Mouse (Mus musculus): Measurements from ENCODE around the gene Sft2d1.
"Not testable (repeated sequence)": the region's sequence is repeated elsewhere in the genome, so short reads cannot be mapped to it uniquely, and the experiment has no call there.

The Sft2d1 gene

DNA sequence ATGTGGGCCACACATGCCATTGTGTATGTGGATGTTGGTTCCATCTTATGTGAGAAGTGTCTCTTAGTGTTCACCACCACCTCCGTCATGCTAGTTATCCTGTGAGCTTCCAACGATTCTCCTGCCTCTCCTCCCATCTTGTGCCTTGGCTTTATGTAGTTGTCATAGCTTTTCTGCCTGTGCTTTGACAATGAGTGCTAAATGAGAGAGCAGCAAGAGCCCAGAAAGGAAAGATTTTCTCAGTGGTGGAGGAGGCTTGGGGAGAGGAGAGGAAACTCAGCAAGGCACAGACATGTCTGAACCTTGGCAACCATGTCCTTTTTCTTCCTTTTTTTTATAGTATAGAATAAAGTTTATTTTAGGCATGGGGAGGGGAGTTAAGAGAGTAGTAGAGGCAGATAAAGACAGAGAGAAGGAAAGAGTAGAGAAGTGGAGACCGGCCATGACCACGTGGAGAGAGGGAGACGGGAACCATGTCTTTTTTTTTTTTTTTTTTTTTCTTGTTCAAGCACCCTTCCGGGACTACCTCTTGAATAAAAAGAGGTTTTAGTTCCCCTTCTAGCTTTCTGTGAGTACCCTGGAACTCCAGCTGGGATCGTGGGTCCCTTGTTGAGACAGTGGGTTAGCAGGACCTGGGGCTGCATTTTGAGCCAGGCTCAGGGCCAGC, 8.0 kb upstream of the Sft2d1 start:
- no peak for DNase-seq (ENCODE audit: low read depth, low spot score)

DNA sequence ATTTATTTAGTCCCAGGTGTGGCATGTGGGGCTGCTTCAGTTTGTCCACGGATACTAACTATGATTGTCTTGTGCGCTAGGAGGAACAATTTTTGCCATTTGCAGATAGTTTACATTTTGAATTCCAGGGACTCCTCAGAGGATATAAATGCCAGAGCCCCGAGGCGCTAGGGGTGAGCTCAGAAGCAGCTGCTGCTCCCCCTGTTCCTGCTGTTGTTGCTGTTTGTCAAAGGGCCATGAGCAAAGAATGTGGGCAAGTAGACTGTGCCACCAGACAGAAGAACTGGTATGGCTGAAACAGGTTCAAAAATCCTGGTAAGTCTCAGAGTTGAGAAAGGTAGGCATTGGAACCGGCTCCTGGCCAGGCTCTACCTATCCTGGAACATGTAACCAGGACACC, 7.2 kb upstream of the Sft2d1 start:
- no peak for DNase-seq (ENCODE audit: low read depth, low spot score)

DNA sequence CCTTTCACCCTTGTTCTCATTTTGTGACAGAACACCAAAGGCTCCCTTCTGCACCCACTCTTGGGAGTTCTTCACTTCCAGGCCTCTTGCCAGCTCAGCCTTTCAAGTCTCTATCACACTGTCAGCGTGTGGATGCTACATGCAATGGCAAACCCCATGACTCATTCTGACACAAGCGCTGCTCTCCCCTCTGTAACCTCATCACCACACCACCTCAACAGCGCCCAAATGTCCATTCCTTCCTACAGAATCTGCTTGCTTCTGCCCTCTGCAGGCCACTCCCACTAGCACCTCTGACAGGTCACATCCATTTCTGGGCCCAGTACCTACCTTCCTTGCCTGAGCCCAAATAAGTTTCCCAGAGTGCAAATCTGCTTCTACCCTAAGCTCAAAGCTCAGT, 5.1 kb upstream of the Sft2d1 start:
- DNase-seq (ENCODE audit: low read depth, low spot score), result peak; percentile 38

DNA sequence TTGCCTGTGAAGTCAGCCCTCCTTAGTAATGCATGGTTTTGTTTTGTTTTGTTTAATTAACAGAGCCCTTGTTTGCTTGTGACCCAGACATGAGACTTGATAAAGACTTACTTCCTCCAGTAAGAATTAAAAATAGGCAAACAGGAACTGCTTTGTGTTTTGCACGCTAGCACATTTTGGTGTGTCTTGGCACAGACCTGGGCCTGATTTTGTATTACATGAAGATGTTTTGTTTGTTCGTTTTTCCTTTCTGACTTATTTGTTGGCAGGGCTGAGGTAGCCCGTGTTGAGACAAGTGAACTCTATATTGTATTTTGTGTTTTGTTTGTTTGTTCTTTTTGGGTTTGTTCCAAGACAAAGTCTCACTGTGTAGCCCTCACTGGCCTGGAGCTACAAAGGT, 849 bp downstream of the Sft2d1 start:
- DNase-seq (ENCODE audit: low read depth, low spot score), result peak; percentile 48

DNA sequence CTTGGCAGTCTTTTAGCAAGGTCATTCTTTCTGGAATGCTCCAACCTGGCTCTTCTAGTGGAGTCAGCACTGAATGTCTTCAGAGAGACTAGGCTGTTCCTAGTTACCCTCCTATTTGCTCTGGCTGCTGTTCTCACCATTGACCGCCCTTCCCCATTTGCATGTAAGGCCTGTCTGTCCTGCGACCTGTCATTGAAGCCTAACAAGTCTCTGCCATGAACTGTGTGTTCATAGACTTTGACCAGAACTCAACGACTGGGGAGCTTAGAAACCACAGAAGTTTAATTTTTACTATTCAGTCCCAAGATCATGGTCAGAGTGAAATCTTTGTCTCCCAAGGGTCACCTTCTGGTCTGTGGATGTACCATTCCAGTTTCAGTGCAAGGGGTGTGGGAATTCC, 3.1 kb downstream of the Sft2d1 start:
- no peak for DNase-seq (ENCODE audit: low read depth, low spot score)

DNA sequence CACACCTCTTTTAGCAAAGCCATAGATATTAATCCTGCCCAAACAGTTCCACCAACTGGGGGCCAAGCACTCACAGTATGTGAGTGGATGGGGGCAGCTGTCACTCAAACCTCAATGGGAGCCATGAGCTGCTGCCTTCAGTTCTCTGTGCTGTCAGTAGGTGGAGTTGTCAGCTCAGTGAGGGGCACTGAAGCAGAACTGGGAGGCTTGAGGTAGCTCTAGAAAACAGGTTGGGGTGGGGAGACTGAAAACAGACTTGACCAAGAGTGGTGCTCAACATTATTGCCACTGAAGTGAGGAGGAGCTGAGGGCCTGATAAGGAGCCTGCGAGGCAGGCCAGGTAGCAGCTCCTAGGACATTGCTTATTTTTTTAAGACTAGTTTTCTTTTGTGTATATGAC, 5.3 kb downstream of the Sft2d1 start:
- DNase-seq (ENCODE audit: low read depth, low spot score), result peak; percentile 60

DNA sequence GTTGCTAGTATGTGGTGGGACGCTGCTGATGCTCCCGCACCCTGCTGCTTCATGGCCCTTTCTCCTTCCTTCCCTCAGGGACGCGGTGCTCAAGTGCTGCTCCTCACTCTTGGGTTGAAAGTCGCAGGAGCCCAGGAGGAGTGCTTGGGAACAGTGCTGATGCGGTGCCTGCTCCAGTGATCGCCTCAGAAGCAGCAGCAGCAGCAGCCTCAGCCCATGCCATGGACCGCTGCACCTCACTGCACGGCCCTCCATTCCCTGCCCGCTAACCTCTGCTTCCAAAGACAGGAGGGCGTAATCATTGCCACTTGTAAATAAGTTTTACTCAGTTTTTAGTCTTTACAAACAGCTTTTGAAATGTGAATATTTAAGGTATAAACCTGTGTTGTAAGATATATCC, 16.0 kb downstream of the Sft2d1 start:
- DNase-seq (ENCODE audit: low read depth, low spot score), result not testable (repeated sequence)

DNA sequence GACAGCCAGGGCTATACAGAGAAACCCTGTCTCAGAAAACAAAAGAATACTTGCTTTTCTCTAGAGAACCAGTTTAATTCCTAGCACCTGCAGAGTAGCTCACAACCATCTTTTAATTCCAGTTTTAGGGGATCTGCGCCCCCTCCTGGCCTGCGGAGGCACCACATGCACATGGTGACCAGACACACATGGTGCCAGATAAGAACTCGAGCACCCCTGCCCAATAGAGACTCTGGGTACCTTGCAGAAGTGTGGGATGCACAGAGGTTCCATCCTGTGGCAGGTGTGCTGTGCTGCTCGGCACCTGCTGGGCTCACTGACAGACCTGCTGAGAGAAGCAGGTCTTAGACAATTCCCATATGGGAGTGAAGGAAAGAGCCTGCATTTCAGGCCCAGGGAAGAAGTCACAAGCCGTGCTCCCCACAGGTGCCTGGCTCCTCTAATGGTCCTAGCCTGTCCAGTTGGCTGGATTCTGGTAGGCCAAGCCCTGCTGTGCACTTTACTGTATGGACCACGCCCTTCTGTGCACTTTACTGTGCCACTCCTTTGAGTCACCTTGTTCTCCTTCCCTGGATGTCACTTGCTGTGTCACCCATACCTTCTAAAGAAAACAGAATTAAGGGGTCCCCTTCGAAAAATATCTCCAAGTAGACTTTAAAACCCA, 17.7 kb downstream of the Sft2d1 start:
- peak; percentile 45 for DNase-seq (ENCODE audit: low read depth, low spot score)

DNA sequence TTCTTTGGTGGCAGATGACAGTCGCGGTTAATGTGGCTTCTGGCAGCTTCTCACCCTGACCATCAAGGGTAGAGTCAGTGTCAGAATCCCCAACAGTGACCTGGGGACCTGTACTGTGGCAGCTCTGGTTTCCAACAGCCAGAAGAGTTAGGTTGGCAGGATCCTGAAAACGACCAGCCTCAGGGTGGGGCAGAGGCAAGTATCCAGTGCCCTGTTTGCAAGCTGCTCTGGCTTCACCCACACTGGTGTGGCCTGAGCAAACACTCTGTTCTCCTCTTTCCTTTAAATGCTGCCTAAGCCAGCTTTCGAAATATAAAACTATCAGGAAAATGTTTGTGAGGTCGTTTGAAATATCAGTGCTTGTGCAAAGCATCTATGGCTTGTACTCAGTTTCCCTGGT, 19.7 kb downstream of the Sft2d1 start:
- DNase-seq (ENCODE audit: low read depth, low spot score), result no peak

DNA sequence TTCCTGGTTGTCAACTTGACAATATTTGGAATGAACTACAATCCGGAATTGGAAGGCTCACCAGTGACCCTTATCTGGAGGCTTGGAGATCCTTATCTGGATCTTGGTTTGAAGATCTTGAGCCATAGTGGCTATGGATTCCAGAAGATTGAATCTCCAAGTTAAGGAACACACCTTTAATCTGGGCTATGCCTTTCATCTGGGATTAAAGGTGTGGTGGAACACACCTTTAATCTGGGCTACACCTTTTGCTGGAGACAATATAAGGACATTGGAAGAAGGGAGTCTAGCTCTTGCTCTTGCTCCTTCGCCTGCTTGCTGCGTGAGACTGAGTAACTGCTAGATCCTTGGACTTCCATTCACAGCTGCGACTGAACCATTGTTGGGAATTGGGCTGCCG, 26.3 kb downstream of the Sft2d1 start, which contains the start of gene Prr18:
Gene Prr18 (plus strand): TSS at position 301 of the 400 bp plus-strand sequence.
- not testable (repeated sequence) for DNase-seq (ENCODE audit: low read depth, low spot score)

DNA sequence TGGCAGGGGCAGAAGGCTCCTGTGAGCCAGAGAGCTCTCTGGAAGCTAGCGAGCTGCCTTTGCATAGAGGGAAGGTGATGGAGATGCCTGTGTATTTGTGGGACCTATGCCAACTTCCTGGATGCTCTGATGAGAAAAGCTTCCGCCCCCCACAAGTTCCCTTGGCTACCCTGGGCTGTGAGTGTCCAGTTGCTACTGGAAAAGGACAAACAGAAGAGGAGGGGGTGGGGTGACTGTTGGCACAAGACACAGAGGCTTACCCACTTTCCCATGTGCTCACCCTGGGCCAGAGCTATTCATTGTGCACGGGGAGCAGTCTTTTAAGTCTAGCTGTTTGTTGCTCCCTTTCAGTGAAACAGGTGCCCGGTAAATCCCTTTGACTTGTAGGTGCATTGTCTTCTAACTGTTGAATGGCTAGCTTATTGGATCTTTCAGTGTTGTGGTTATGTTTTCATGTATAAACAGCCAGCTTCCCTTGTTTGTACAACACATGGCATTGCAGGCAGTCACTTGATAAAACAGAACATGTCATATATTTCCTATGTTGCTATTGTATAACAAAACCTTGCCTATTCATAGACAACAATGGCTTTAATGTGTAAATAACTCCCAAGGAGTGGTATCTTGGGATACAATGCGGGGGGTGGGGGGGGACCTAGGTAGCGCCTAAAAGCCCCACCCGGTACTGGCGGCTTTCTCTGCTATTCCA, 28.9 kb downstream of the Sft2d1 start:
- DNase-seq (ENCODE audit: low read depth, low spot score), result no peak

DNA sequence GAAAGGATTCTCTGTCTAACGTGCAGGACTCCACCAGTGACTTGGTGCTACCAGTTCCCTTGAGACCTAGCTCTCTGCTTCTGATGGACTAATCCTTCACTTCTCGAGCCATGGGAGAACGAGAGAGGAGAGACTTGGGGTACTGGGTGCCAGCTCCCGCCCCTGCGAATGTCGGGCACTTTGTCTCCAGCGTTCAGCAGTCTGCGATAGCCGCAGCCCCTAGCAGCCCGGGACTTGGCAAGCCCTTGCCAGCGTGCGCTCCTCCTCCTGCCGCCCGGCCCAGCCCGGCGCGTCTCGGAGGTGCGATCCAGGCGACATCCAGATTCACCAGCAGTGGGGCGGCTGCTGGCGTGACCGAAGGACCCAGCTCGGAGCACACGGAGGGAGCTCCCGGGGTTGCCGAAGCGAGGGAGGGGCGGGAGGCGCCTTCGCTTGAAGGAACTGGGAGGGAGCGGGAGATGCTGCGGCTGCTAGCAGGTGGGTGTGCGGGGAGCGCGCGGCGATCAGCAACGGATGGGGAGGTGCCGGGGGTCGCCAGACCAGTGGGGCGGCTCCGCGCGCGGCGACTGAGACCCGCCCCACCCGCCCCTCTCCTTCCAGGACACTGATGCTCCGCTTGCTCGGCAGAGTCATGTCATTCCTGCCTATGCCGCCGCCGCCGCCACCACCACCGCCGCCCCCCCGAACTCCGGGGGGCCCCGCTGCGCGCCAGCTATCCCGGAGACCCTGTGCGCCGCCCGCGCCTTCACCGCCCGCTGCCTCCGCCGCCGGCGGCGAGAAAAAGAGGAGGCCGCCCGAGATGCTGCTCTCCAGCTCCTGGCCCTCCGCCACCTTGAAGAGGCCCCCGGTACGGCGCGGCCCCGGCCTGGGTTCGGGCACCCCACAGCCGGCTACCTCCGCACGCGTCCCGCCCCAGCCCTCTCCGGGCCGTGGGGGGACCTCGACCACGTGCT, 29.8 kb downstream of the Sft2d1 start:
- no peak for DNase-seq (ENCODE audit: low read depth, low spot score)

DNA sequence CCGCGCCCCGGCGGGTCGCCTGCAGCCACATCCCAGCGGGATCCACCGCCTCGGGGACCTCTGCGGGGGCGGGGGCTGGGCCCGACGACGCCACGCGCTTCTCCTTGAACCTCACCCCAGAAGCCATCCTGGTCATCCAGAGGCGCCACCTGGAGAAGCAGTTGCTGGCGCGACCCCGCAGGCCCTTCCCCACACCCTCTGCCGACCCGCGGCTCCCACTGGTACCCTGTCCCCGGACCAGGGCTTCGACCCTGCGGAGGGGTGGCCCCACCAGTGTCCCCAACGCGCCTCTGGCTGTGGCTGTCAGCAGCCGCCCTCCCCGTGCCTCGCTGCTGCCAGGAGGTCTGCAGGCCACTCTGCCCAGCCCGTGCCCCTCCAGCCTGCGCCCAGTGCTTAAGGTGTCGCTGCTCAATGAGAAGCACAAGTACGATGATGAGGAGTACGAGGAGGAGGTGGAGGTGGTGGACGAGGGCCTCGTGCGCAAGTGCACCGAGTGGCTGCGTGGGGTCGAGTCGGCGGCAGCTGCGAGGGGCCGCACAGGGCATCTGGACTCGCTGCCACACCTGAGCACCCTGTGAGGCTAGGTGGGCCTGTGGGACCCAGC, 30.6 kb downstream of the Sft2d1 start:
- DNase-seq (ENCODE audit: low read depth, low spot score), result no peak

DNA sequence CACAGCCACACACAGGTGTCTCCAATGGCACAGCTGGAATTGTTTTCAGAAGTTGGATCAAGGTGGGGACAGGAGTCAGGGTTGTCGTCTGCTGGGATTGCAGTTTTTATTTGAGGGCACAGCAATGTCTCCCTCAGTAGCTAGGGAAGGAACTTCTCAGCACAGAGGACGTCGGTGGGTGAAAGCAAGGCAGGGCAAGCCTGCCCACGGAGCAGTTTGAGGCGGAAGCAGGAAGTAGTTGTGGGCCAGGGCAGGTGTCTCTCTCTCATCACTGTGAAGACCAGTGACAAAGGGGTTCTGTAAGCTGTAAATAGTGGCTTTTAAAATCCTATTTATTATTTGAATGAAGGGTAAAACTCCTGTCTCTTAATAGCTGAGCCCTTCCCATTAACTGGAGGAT, 31.8 kb downstream of the Sft2d1 start:
- DNase-seq (ENCODE audit: low read depth, low spot score), result no peak

DNA sequence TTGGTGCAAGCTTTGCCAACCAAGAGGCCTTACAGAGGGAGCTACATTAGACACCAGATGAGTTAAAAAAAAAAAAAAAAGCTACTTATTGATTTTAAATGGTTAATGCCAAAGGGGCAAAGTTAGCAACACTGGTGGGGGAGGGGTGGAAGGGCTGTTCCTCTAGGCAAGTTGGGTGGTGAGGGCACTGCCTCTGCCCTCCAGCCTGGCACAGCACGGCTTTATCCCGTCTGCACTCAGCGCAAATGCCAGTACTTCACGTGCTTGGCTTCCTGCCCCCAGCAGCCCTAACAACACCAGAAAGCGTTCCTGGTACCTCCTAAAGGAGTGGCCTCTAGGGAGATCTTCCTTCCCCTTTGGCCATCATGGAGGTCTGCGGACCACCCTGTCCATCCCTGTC, 32.5 kb downstream of the Sft2d1 start:
- no peak for DNase-seq (ENCODE audit: low read depth, low spot score)

DNA sequence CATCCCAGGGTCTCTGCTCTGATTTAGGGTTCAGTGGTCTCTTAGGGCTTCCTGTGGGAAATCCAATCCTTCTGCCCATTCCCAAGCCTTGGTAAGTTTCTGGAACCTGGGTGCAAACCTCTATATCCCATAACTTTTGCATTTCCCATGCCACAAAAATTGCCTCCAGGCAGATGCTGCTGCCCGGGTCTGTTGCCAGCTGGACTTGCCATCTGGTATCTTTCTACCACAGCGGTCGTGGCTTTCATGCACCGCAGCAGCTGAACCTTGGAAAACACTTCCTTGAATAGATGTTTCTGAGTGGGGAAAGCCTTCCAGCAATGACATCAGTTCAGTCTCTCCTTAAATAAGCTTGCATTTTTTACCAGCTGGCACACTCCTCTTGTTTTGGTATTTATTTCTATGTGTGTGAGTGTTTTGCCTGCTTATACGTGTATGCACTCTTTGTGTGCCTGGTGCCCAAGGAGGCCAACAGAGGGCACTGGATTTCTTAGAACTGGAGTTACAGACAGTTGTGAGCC, 36.9 kb downstream of the Sft2d1 start:
- no peak for DNase-seq (ENCODE audit: low read depth, low spot score)

DNA sequence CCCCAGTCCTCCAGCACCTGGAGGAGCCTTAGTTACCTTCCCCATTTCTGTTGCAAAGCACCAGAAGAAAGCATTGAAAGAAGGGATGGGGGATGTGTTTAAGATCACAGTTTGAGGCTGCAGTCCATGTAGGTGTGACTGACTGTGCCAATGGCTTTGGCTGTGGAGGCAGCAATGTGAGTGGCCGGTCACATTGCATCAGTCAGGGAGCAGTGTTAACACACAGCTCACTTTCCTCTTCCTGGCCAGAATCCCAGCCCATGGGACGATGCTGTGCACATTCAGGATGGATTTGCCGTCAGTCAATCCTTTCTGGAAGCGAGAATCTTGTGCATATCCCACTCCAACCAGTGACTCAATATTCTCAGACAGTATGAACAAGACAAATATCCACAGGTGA, 38.0 kb downstream of the Sft2d1 start:
- DNase-seq (ENCODE audit: low read depth, low spot score), result no peak

DNA sequence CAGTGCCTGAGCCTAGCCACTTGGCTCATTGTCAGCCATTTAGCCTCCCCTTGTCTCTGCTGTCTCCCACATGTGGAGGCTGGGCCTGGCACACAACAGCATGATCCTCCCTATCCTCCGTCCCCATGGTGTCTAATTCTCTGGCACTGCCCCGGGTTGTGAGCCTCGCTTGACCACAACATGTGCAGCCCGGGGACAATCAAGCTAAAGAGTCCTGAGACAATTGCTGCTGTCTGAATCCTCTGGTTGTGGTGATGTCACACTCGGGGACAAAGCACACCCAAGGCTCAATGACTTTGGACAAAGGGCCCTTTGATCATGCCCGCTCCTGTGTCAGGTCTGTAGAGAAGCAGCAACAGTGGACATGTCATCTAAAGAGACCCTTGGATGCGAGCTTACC, 40.2 kb downstream of the Sft2d1 start:
- DNase-seq (ENCODE audit: low read depth, low spot score), result no peak

DNA sequence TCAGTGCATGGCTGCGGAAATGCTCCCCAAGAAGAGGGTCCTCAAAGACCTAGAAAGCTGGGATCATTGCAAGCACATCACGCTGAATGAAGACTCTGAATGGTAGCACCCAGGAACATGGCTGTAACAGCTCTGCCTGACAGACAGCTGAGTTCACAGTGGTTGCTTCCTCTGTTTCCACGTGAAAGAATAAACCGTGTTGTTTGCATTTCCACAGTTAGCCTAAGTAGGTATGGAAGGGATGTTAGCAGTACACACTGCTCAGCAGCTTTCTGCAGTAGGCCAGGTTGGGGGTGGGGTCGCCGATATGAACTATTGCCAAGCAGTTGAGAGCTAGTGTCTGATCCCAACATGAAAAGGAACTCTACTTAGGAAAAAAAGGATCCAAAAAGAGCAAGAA, 44.8 kb downstream of the Sft2d1 start, which contains the start of gene T2:
Gene T2 (plus strand): TSS at position 301 of the 400 bp plus-strand sequence.
- DNase-seq (ENCODE audit: low read depth, low spot score), result no peak

DNA sequence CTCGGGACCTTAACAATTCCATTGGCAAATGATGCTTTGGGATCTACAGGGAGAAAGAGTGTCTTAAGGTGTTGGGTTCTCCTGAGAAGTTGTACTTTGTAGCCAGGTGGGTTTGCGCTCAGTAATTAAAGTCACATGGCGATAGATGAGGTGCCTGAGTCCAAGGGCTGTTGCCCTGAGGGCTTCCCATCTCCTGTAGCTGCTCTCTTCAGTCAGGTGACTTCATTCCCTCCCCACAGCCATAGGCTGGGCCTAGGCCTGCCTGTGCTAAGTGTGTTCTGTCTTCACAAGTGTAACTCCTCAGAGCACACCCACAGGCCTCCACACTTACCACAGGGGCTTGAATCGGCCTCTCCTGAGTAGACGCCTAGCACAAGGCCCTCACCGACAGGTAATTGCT, 46.6 kb downstream of the Sft2d1 start:
- DNase-seq (ENCODE audit: low read depth, low spot score), result no peak

DNA sequence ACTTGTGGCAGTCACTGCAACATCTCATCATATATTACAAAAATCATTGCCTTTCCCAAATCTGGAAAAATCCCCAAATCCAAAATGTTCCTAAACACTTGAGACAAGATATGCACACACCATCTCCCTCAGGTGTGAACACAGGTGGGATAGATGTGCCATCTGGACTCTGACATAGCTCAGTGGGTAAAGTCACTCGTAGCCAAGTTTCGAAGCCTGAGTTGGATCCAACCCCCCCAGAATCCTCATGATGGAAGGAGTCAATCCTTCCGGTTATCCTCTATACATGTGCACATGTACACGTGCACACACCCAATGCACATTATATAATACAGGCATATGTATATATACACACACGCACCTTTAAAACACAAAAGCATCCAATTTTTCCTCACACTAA, 50.0 kb downstream of the Sft2d1 start:
- DNase-seq (ENCODE audit: low read depth, low spot score), result no peak
